Mouse (Mus musculus) embryonic fibroblast, embryonic 13.5 days (primary cell): ENCODE data around the gene Olfr1283. TPM values are rescaled to one million over a fixed set of nuclear protein-coding genes. Genes with fewer than 3 reads are reported as not detected.
"Not testable (repeated sequence)": the region's sequence is repeated elsewhere in the genome, so short reads cannot be mapped to it uniquely, and the experiment has no call there.

ENCODE experiments used
- H3K27ac ChIP-seq: 2 replicates; pipeline ENCODE4 v1.5.1; 2012; ENCODE audit warnings: low read length, control low read depth, inconsistent platforms; ENCODE audit not compliant: insufficient read depth
- H3K4me1 ChIP-seq: 2 replicates; pipeline ENCODE4 v1.6.1; 2011; ENCODE audit warnings: low read length; ENCODE audit not compliant: control insufficient read depth, insufficient read depth
- H3K4me3 ChIP-seq: 2 replicates; pipeline ENCODE4 v1.5.1; 2011; ENCODE audit warnings: mild to moderate bottlenecking, control low read depth, low read length; ENCODE audit not compliant: insufficient read depth
- CTCF ChIP-seq: IDR thresholded peaks from 2 replicates; pipeline ENCODE4 v1.5.1; 2011; ENCODE audit warnings: mild to moderate bottlenecking, control low read depth, low read length, moderate library complexity, borderline replicate concordance; ENCODE audit not compliant: insufficient read depth
- POLR2A ChIP-seq: IDR thresholded peaks from 2 replicates; pipeline ENCODE4 v1.6.1; 2011; ENCODE audit warnings: low read depth, mild to moderate bottlenecking, control low read depth, low read length, moderate library complexity
- polyA plus RNA-seq: library from polyadenylated mRNA; stranded (reverse); fragments of >200 nt; gene quantifications from 2 replicates; pipeline ENCODE4 v1.2.4, GENCODE M21; 2011; ENCODE audit warnings: low read depth; ENCODE audit not compliant: missing spikeins, insufficient read length

The Olfr1283 gene
- not detected in 2 replicates for polyA plus RNA-seq

GRCm38 (mm10) chr2:111366490-111366889 is at the start of gene Olfr1283:
Gene Olfr1283, plus strand, starts transcription at chr2:111366790.
- no peak within 1 kb of the TSS for H3K27ac ChIP-seq
- TF ChIP-seq POLR2A (no peak), CTCF (no peak)
- H3K4me1 ChIP-seq = no peaks in the 10 kb centered on the region
- no peak within 1 kb of the TSS for H3K4me3 ChIP-seq

GRCm38 (mm10) chr2:111326220-111326619 is 40.4 kb upstream of the Olfr1283 start, which contains the start of gene Olfr1281:
Gene Olfr1281, plus strand, starts transcription at chr2:111326520.
- H3K27ac ChIP-seq = no peak within 1 kb of the TSS
- H3K4me3 ChIP-seq = no peak within 1 kb of the TSS
- no peaks in the 10 kb centered on the region for H3K4me1 ChIP-seq
- TF ChIP-seq POLR2A = no peak
- no peak for TF ChIP-seq CTCF

GRCm38 (mm10) chr2:111333721-111334120 is 32.9 kb upstream of the Olfr1283 start:
- not testable (repeated sequence) for H3K4me1 ChIP-seq, H3K4me3 ChIP-seq, H3K27ac ChIP-seq

- no peak for TF ChIP-seq CTCF
- no peak for TF ChIP-seq POLR2A
- Histone ChIP-seq H3K27ac (no peak within 1 kb of the TSS), H3K4me3 (no peak within 1 kb of the TSS)
Measured at GRCm38 (mm10) chr2:111335976-111336375, 30.6 kb upstream of the Olfr1283 start, which contains the start of gene Olfr1282. Gene Olfr1282, minus strand, starts transcription at chr2:111336076.

GRCm38 (mm10) chr2:111375222-111375621 is 8.6 kb downstream of the Olfr1283 start, which contains the start of gene Olfr1284:
Gene Olfr1284, plus strand, starts transcription at chr2:111375522.
- H3K4me3 ChIP-seq = no peak within 1 kb of the TSS
- H3K4me1 ChIP-seq = no peaks in the 10 kb centered on the region
- TF ChIP-seq POLR2A (no peak), CTCF (no peak)
- H3K27ac ChIP-seq = no peak within 1 kb of the TSS

More at GRCm38 (mm10) chr2:111335976-111336375, 30.6 kb upstream of the Olfr1283 start, which contains the start of gene Olfr1282:
- H3K4me1 ChIP-seq = no peaks in the 10 kb centered on the region

Other genes starting within 250 kb of the Olfr1283 start
- not detected in 2 replicates for gene Gm15130, start 213.9 kb upstream of the Olfr1283 start, polyA plus RNA-seq
- not detected in 2 replicates for gene 4930430A15Rik, start 137.2 kb upstream of the Olfr1283 start, polyA plus RNA-seq
- not detected in 2 replicates for gene Olfr1275, start 131.5 kb upstream of the Olfr1283 start, polyA plus RNA-seq
- not detected in 2 replicates for gene Olfr1276, start 112.3 kb upstream of the Olfr1283 start, polyA plus RNA-seq
- not detected in 2 replicates for gene Olfr1277, start 92.7 kb upstream of the Olfr1283 start, polyA plus RNA-seq
- not detected in 2 replicates for gene Olfr1278, start 76.7 kb upstream of the Olfr1283 start, polyA plus RNA-seq
- not detected in 2 replicates for gene Olfr1279, start 66.2 kb upstream of the Olfr1283 start, polyA plus RNA-seq
- gene Olfr1280, start 52.8 kb upstream of the Olfr1283 start, polyA plus RNA-seq = not detected in 2 replicates
- gene Olfr1281, start 40.3 kb upstream of the Olfr1283 start, polyA plus RNA-seq = not detected in 2 replicates
- not detected in 2 replicates for gene Olfr1282, start 30.7 kb upstream of the Olfr1283 start, polyA plus RNA-seq
- gene Olfr1284, start 8.7 kb downstream of the Olfr1283 start, polyA plus RNA-seq = not detected in 2 replicates
- not detected in 2 replicates for gene Olfr1286, start 56.3 kb downstream of the Olfr1283 start, polyA plus RNA-seq
- gene Olfr1287, start 82.4 kb downstream of the Olfr1283 start, polyA plus RNA-seq = not detected in 2 replicates
- gene Olfr1288, start 107.3 kb downstream of the Olfr1283 start, polyA plus RNA-seq = not detected in 2 replicates
- gene Olfr1289, start 114.0 kb downstream of the Olfr1283 start, polyA plus RNA-seq = not detected in 2 replicates
- gene Olfr1290, start 127.0 kb downstream of the Olfr1283 start, polyA plus RNA-seq = not detected in 2 replicates
- gene Olfr1291-ps1, start 130.4 kb downstream of the Olfr1283 start, polyA plus RNA-seq = not detected in 2 replicates
- gene Olfr1293-ps, start 158.4 kb downstream of the Olfr1283 start, polyA plus RNA-seq = not detected in 2 replicates
- not detected in 2 replicates for gene Olfr1294, start 173.5 kb downstream of the Olfr1283 start, polyA plus RNA-seq
- not detected in 2 replicates for gene Olfr1295, start 202.9 kb downstream of the Olfr1283 start, polyA plus RNA-seq